16 mouse cellular contexts compared by ENCODE assay signal in the genomic region with DNA sequence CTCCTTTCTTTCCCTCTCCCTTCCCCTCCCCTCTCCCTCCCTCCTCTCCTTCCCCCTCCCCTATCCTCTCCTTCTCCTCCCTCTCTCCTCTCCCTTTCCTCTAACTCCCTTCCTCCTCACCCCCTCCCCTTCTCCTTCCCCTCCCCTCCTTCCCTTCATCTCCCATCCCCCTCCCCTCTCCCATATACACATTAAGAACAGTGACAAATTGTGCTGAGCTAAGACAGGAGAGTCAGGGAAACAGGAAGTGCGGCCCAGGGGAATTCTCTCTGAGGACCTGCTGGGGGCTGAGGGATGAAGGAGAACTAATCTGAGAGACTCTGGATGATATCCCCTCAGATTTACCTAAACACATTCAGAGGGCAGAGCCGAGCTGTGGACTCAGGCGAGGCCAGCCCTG. TPM values are rescaled to one million over a fixed set of nuclear protein-coding genes. Genes with fewer than 3 reads are reported as not detected.
DNase-seq lines count a peak whose midpoint lies in the region; ATAC-seq and TF ChIP-seq lines count a peak whose summit lies in the region.
"Had no signal": no experiment of that assay in that cellular context is flagged by ENCODE, and none has a peak within 500 bp of the region (broad histone marks: within the 10 kb centered on the region; RNA-seq: fewer than 3 reads in every experiment).

No protein-coding gene starts in this region.

- no peak overlapping the region for H3K4me2 ChIP-seq in kidney, postnatal 0 days (ENCODE audit: low read length)
- H3K4me2 ChIP-seq in intestine, embryonic 15.5 days (replicated peaks) = no peak overlapping the region
- H3K4me2 ChIP-seq in forebrain, embryonic 12.5 days = no peak overlapping the region
- H3K4me2 ChIP-seq: limb, embryonic 13.5 days had no signal

- no peak for TF ChIP-seq POLR2A in brain, embryonic 14.5 days (IDR thresholded peaks at IDR 0.05; ENCODE audit: borderline replicate concordance, extremely low read depth, insufficient read depth, insufficient read length, poor library complexity, severe bottlenecking)

- 43% methylated on average over 3 of the region's 3 CpGs for WGBS in kidney, postnatal 0 days
- 18% methylated on average over 3 of the region's 3 CpGs for WGBS in intestine, embryonic 15.5 days
- 31% methylated on average over 3 of the region's 3 CpGs for WGBS in forebrain, embryonic 12.5 days

- intact Hi-C loops in heart, postnatal 25 days (cut with DNase I) = no loop called here
- intact Hi-C loops in left cerebral cortex, postnatal 10 days (cut with DNase I) = no loop called here

- TF ChIP-seq CTCF in kidney, postnatal 0 days (IDR thresholded peaks at IDR 0.05; ENCODE audit: low read depth) = no peak
- no peak for TF ChIP-seq CTCF in brain, embryonic 14.5 days (IDR thresholded peaks at IDR 0.05; ENCODE audit: borderline replicate concordance, extremely low read depth, insufficient read depth, insufficient read length)

- H3K27ac ChIP-seq in kidney, postnatal 0 days = peak overlapping the region; percentile 82; the same call in 1 of the 2 replicates
- peak overlapping the region; percentile 92 for H3K27ac ChIP-seq in intestine, embryonic 15.5 days
- no peak overlapping the region for H3K27ac ChIP-seq in forebrain, embryonic 12.5 days

- H3K9ac ChIP-seq in kidney, postnatal 0 days (ENCODE audit: low read depth, low read length) = no peak overlapping the region
- no peak overlapping the region for H3K9ac ChIP-seq in intestine, embryonic 15.5 days
- no peak overlapping the region for H3K9ac ChIP-seq in forebrain, embryonic 12.5 days
- H3K9ac ChIP-seq: liver, postnatal 0 days had no signal

- no peaks in the 10 kb centered on the region; the same call in 1 of the 2 replicates for H3K4me1 ChIP-seq in kidney, postnatal 0 days (replicated peaks; ENCODE audit: insufficient read depth, low read length)
- H3K4me1 ChIP-seq in intestine, embryonic 15.5 days (replicated peaks) = peaks cover 31% of the 10 kb centered on the region
- peaks cover 29% of the 10 kb centered on the region for H3K4me1 ChIP-seq in forebrain, embryonic 12.5 days

- H3K9me3 ChIP-seq in kidney, postnatal 0 days (replicated peaks; ENCODE audit: low read length) = no peaks in the 10 kb centered on the region
- no peaks in the 10 kb centered on the region for H3K9me3 ChIP-seq in intestine, embryonic 15.5 days
- H3K9me3 ChIP-seq in forebrain, embryonic 12.5 days = no peaks in the 10 kb centered on the region
- H3K9me3 ChIP-seq: limb, embryonic 13.5 days had no signal

- no peak overlapping the region for H3K4me3 ChIP-seq in kidney, postnatal 0 days (replicated peaks; ENCODE audit: low read depth, low read length)
- no peak overlapping the region for H3K4me3 ChIP-seq in intestine, embryonic 15.5 days (replicated peaks)
- H3K4me3 ChIP-seq in forebrain, embryonic 12.5 days (replicated peaks) = no peak overlapping the region
- H3K4me3 ChIP-seq: limb, embryonic 13.5 days had no signal

- ATAC-seq in kidney, postnatal 0 days (replicated peaks; ENCODE audit: low FRiP score, low read depth) = no peak
- ATAC-seq in intestine, embryonic 15.5 days = no peak
- ATAC-seq in forebrain, embryonic 12.5 days (ENCODE audit: low FRiP score) = no peak
- ATAC-seq: hindbrain, postnatal 0 days; liver, postnatal 0 days had no signal

- no peaks in the 10 kb centered on the region for H3K27me3 ChIP-seq in kidney, postnatal 0 days (ENCODE audit: insufficient read depth, low read length)
- no peaks in the 10 kb centered on the region for H3K27me3 ChIP-seq in intestine, embryonic 15.5 days (replicated peaks)
- H3K27me3 ChIP-seq in forebrain, embryonic 12.5 days = no peaks in the 10 kb centered on the region
- H3K27me3 ChIP-seq: limb, embryonic 13.5 days had no signal

- H3K36me3 ChIP-seq in kidney, postnatal 0 days (ENCODE audit: insufficient read depth, low read length) = peaks cover 9% of the 10 kb centered on the region; the same call in 1 of the 2 replicates
- no peaks in the 10 kb centered on the region for H3K36me3 ChIP-seq in intestine, embryonic 15.5 days
- H3K36me3 ChIP-seq in forebrain, embryonic 12.5 days (replicated peaks) = no peaks in the 10 kb centered on the region
- H3K36me3 ChIP-seq: limb, embryonic 13.5 days had no signal

- peak; percentile 87 for DNase-seq in heart, adult 11 months
- no peak for DNase-seq in heart, postnatal 25 days (ENCODE audit: low spot score)
- no peak for DNase-seq in kidney, postnatal 0 days (ENCODE audit: low spot score)
- no peak for DNase-seq in kidney, adult 18-20 months
- peak; percentile 25 for DNase-seq in brain, embryonic 14.5 days (ENCODE audit: low read depth)
- no peak for DNase-seq in left cerebral cortex, postnatal 10 days (ENCODE audit: extremely low spot score in 1 of 2, low spot score in 2 of 2)
- DNase-seq: adrenal gland, postnatal 25 days; cerebellum, adult 9-10 months; liver, postnatal 0 days; right cerebral cortex, adult 18-20 months had no signal

RNA-seq across cellular contexts. Expression of a gene that starts 16.6 kb away (rescaled TPM):
- 10 to 100 TPM; 10.7 to 11.4 TPM for total RNA-seq in heart, postnatal 25 days (2021)
- 13.8 and 15.1 TPM in 2 replicates for polyA plus RNA-seq in kidney, postnatal 0 days (2015; fragmentation: Nextera tagmentation; extraction: Ambion mirVana)
- polyA plus RNA-seq in brain, embryonic 14.5 days (2012; rRNA removed) = 3.8 and 6.7 TPM in 2 replicates
- 12.4 and 12.5 TPM in 2 replicates for polyA plus RNA-seq in intestine, embryonic 15.5 days (2015; fragmentation: Nextera tagmentation; extraction: Ambion mirVana)
- total RNA-seq in left cerebral cortex, postnatal 10 days (2021) = 1 to 10 TPM; 2.8 to 4.3 TPM
- polyA plus RNA-seq in forebrain, embryonic 12.5 days (2016; fragmentation: Nextera tagmentation; extraction: Ambion mirVana) = 3.2 and 3.4 TPM in 2 replicates
- total RNA-seq: megakaryocyte, adult 5-6 weeks; monocyte, adult 5-6 weeks had no signal

Comparison
In these comparisons a context has a peak if more than half of its experiments do, and no peak if none do; other contexts are left out.
1. DNase-seq: peak in heart, adult 11 months (single experiment) and brain, embryonic 14.5 days (single experiment); none in heart, postnatal 25 days (single experiment), kidney, postnatal 0 days (single experiment), kidney, adult 18-20 months (single experiment) and left cerebral cortex, postnatal 10 days (0 of 2).